Mouse (Mus musculus) brain, embryonic 14.5 days (tissue): Measurements from ENCODE around the gene Aimp1.

Experiments
- CTCF ChIP-seq: fragments of 200-500 bp; IDR thresholded peaks from 2 replicates; pipeline ENCODE4 v1.5.1; 2012; ENCODE audit warnings: inconsistent platforms, mild to moderate bottlenecking, moderate library complexity, borderline replicate concordance; ENCODE audit not compliant: insufficient read depth, insufficient read length; ENCODE audit errors: extremely low read depth
- POLR2A ChIP-seq: fragments of 200-500 bp; IDR thresholded peaks from 2 replicates; pipeline ENCODE4 v1.6.1; 2012; ENCODE audit warnings: mild to moderate bottlenecking, inconsistent platforms, borderline replicate concordance; ENCODE audit not compliant: poor library complexity, insufficient read depth, insufficient read length, severe bottlenecking; ENCODE audit errors: extremely low read depth

DNA sequence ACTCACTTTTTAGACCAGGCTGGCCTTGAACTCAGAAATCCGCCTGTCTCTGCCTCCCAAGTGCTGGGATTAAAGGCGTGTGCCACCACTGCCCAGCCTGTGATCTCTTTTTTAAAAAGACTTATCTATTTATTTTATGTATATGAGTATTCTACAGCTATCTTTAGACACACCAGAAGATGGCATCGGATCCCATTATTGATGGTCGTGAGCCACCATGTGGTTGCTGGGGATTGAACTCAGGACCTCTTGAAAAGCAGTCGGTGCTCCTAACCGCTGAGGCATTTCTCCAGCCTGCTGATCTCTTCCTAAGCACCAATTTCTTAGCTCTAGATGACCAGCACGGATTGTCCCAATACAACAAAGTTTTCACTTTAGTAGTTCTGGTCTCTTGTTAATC lies 30.2 kb downstream of the Aimp1 start:
- TF ChIP-seq CTCF, result no peak
- no peak for TF ChIP-seq POLR2A
